Mouse (Mus musculus) adrenal gland, adult (tissue): Measurements from ENCODE around the gene Lce1b.

Experiments used
- DNase-seq, 2 experiments: peaks; one replicate each; pipeline ENCODE4 v3.0.0; 2022 to 2023; ENCODE audit warnings: low spot score in 1 of 2; ENCODE audit not compliant: inconsistent age in 2 of 2

Lce1b gene

GRCm38 (mm10) chr3:92656826-92657225 is at the start of gene Lce1b:
Gene Lce1b (minus strand): TSS chr3:92656926.
- no peak for DNase-seq

- DNase-seq: no peak
Measured at GRCm38 (mm10) chr3:92694613-92695012, 37.9 kb upstream of the Lce1b start.

- DNase-seq: peak in 1 of 2 experiments; percentile 28
Measured at GRCm38 (mm10) chr3:92691688-92692087, 35.0 kb upstream of the Lce1b start.

- DNase-seq: peak; percentile 21 to 32
Measured at GRCm38 (mm10) chr3:92689154-92689553, 32.4 kb upstream of the Lce1b start.

- no peak for DNase-seq
Measured at GRCm38 (mm10) chr3:92687110-92687509, 30.4 kb upstream of the Lce1b start, which contains the start of gene Lce1d. Gene Lce1d (minus strand): TSS chr3:92687210.

- DNase-seq: no peak
Measured at GRCm38 (mm10) chr3:92678947-92679346, 22.2 kb upstream of the Lce1b start, which contains the start of gene Lce1c. Gene Lce1c (plus strand): TSS chr3:92679247.

- no peak for DNase-seq
Measured at GRCm38 (mm10) chr3:92670215-92670614, 13.5 kb upstream of the Lce1b start, which contains the start of gene Lce1a2. Gene Lce1a2 (minus strand): TSS chr3:92670315.

GRCm38 (mm10) chr3:92648207-92648606 is 8.5 kb downstream of the Lce1b start, which contains the start of gene Lce1a1:
Gene Lce1a1 (minus strand): TSS chr3:92648307.
- DNase-seq: no peak

- no peak for DNase-seq
Measured at GRCm38 (mm10) chr3:92639854-92640253, 16.9 kb downstream of the Lce1b start.

- DNase-seq: no peak
Measured at GRCm38 (mm10) chr3:92638653-92638991, 18.1 kb downstream of the Lce1b start.

- no peak for DNase-seq
Measured at GRCm38 (mm10) chr3:92637745-92638652, 18.7 kb downstream of the Lce1b start.

- DNase-seq: no peak
Measured at GRCm38 (mm10) chr3:92621560-92621959, 35.2 kb downstream of the Lce1b start, which contains the start of gene Lce6a. Gene Lce6a (minus strand): TSS chr3:92621660.

GRCm38 (mm10) chr3:92609804-92610203 is 46.9 kb downstream of the Lce1b start:
- DNase-seq: no peak

GRCm38 (mm10) chr3:92607392-92607791 is 49.3 kb downstream of the Lce1b start, which contains the start of gene 2210017I01Rik:
Gene 2210017I01Rik (minus strand): TSS chr3:92607492.
- DNase-seq: no peak
